Mouse (Mus musculus): ENCODE results near the gene Fyn. TPM values are rescaled to one million over a fixed set of nuclear protein-coding genes. Genes with fewer than 3 reads are reported as not detected.

The Fyn gene
- polyA plus RNA-seq, 1 experiment from 2014 or later, result 20.2 TPM

DNA sequence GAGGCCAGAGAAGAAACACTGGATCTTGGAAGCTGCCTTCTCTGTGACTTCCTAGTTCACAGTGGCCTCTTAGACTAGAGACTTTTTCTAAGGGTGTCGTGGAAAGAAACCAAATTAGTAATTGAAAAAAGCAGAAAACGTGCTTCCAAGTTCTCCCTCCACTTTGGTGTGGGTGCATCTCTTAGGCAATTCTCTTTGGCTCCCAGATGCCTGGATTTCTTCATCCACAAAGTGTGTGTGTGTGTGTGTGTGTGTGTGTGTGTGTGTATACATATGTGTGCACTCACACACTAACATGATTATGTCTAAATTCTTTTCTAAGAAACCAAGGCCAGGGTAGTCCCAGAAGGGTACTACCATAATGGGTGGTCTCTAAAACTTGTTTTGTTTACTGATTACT is 245.3 kb downstream of the Fyn start:
- peak overlapping the region; percentile 92 for H3K9ac ChIP-seq (ENCODE audit: low read length)
- peak overlapping the region; percentile 63 for H3K4me2 ChIP-seq (ENCODE audit: low read depth, low read length)
- no peaks in the 10 kb centered on the region for H3K27me3 ChIP-seq (ENCODE audit: control insufficient read depth, insufficient read depth, low read length)
- H3K4me3 ChIP-seq (replicated peaks; ENCODE audit: low read length), result peak overlapping the region; percentile 64
- H3K36me3 ChIP-seq (ENCODE audit: control insufficient read depth, insufficient read depth, low read length), result peaks cover 5% of the 10 kb centered on the region; the same call in 1 of the 2 replicates
- H3K4me1 ChIP-seq (ENCODE audit: control insufficient read depth, insufficient read depth, low read length), result peaks cover 42% of the 10 kb centered on the region
- peak overlapping the region; percentile 99 for H3K27ac ChIP-seq (ENCODE audit: low read length)
- peaks cover 1% of the 10 kb centered on the region; the same call in 1 of the 2 replicates for H3K9me3 ChIP-seq (replicated peaks; ENCODE audit: control insufficient read depth, low read length)
- WGBS, result 6% methylated on average over 2 of the region's 2 CpGs
- no peak for ATAC-seq (ENCODE audit: insufficient read depth, low FRiP score)

GRCm38 (mm10) chr10:39614676-39615075 is 246.0 kb downstream of the Fyn start:
- Histone ChIP-seq H3K4me3 (replicated peaks; ENCODE audit: low read length) (peak overlapping the region; percentile 64), H3K27me3 (ENCODE audit: control insufficient read depth, insufficient read depth, low read length) (no peaks in the 10 kb centered on the region), H3K36me3 (ENCODE audit: control insufficient read depth, insufficient read depth, low read length) (peaks cover 4% of the 10 kb centered on the region; the same call in 1 of the 2 replicates), H3K4me2 (ENCODE audit: low read depth, low read length) (peak overlapping the region; percentile 63), H3K27ac (ENCODE audit: low read length) (peak overlapping the region; percentile 99), H3K9me3 (replicated peaks; ENCODE audit: control insufficient read depth, low read length) (no peaks in the 10 kb centered on the region), H3K9ac (ENCODE audit: low read length) (peak overlapping the region; percentile 92; the same call in 1 of the 2 replicates), H3K4me1 (ENCODE audit: control insufficient read depth, insufficient read depth, low read length) (peaks cover 42% of the 10 kb centered on the region)
- ATAC-seq (ENCODE audit: insufficient read depth, low FRiP score), result peak; percentile 76
- 9% methylated on average over 6 of the region's 6 CpGs for WGBS

Other genes starting within 250 kb of the Fyn start
- gene Fam229b, start 234.9 kb upstream of the Fyn start, polyA plus RNA-seq (2015; fragmentation: Nextera tagmentation; extraction: Ambion mirVana), result 8.0 and 9.7 TPM in 2 replicates
- 16.2 and 17.6 TPM in 2 replicates for gene Tube1, start 234.9 kb upstream of the Fyn start, polyA plus RNA-seq (2015; fragmentation: Nextera tagmentation; extraction: Ambion mirVana)
- gene Ccn6, start 205.1 kb upstream of the Fyn start, polyA plus RNA-seq (2015; fragmentation: Nextera tagmentation; extraction: Ambion mirVana), result 0.37 and 0.46 TPM in 2 replicates
- gene Traf3ip2, start 244.1 kb downstream of the Fyn start, polyA plus RNA-seq (2015; fragmentation: Nextera tagmentation; extraction: Ambion mirVana), result 32.1 and 33.1 TPM in 2 replicates